Mouse (Mus musculus) heart, embryonic 16.5 days (tissue): ENCODE data around the gene Rnf38. TPM values are rescaled to one million over a fixed set of nuclear protein-coding genes. Genes with fewer than 3 reads are reported as not detected.

Experiments
- ATAC-seq: fragments of 200-750 bp; cut with Nextera tagmentation; replicated peaks from 2 replicates; pipeline ENCODE4 v1.8.0; 2017; ENCODE audit warnings: moderate number of reproducible peaks; ENCODE audit not compliant: insufficient read depth, low FRiP score; ENCODE audit errors: extremely low read depth
- H3K27ac ChIP-seq: fragments of 300-500 bp; sonication (generic); 2 replicates; pipeline ENCODE4 v1.5.1; 2014; ENCODE audit warnings: mild to moderate bottlenecking, low read length, control low read depth, moderate library complexity
- H3K27me3 ChIP-seq: fragments of 300-500 bp; sonication (generic); 2 replicates; pipeline ENCODE4 v1.6.1; 2014; ENCODE audit warnings: low read length, mixed read lengths; ENCODE audit not compliant: control insufficient read depth, insufficient read depth
- H3K36me3 ChIP-seq: fragments of 300-500 bp; sonication (generic); 2 replicates; pipeline ENCODE4 v1.6.1; 2014; ENCODE audit not compliant: control insufficient read depth, insufficient read depth
- H3K4me1 ChIP-seq: fragments of 300-500 bp; sonication (generic); 2 replicates; pipeline ENCODE4 v1.6.1; 2014; ENCODE audit warnings: low read length, mixed read lengths; ENCODE audit not compliant: control insufficient read depth, insufficient read depth
- H3K4me2 ChIP-seq: fragments of 300-500 bp; sonication (generic); 2 replicates; pipeline ENCODE4 v1.6.1; 2014; ENCODE audit warnings: low read depth, mild to moderate bottlenecking, control low read depth, low read length
- H3K4me3 ChIP-seq: fragments of 300-500 bp; sonication (generic); 2 replicates; pipeline ENCODE4 v1.5.1; 2014; ENCODE audit warnings: mild to moderate bottlenecking, control low read depth, low read length
- H3K9ac ChIP-seq: fragments of 300-500 bp; sonication (generic); 2 replicates; pipeline ENCODE4 v1.6.1; 2014; ENCODE audit warnings: low read length, control low read depth
- H3K9me3 ChIP-seq: fragments of 300-500 bp; sonication (generic); replicated peaks from 2 replicates; pipeline ENCODE4 v1.6.1; 2016; ENCODE audit warnings: low read length; ENCODE audit not compliant: control insufficient read depth
- WGBS: fragments of 180-500 bp; shearing (Covaris S2); extraction: QIAGEN DNeasy Blood & Tissue Kit; methylation state at CpG from one replicate; pipeline ENCODE4 v1.1.7; 2014; 5-methylcytosine and 5-hydroxymethylcytosine counted together
- polyA plus RNA-seq: library from polyadenylated mRNA; unstranded; fragments of >200 nt; fragmentation: Nextera tagmentation; extraction: Ambion mirVana; gene quantifications from 2 replicates; pipeline ENCODE4 v1.2.1, GENCODE M21; 2015

Gene Rnf38
- polyA plus RNA-seq, 1 experiment from 2014 or later = 15.5 TPM

GRCm38 (mm10) chr4:44183862-44184261, 49.7 kb downstream of the Rnf38 start:
- Histone ChIP-seq H3K4me2 (no peak overlapping the region), H3K9ac (no peak overlapping the region), H3K4me1 (no peaks in the 10 kb centered on the region), H3K4me3 (no peak overlapping the region), H3K27ac (no peak overlapping the region), H3K36me3 (no peaks in the 10 kb centered on the region), H3K9me3 (no peaks in the 10 kb centered on the region), H3K27me3 (no peaks in the 10 kb centered on the region)
- WGBS = 45% methylated on average over 1 of the region's 1 CpGs
- no peak for ATAC-seq

GRCm38 (mm10) chr4:44179748-44180147, 53.8 kb downstream of the Rnf38 start:
- Histone ChIP-seq H3K9me3 (no peaks in the 10 kb centered on the region), H3K4me1 (no peaks in the 10 kb centered on the region), H3K27me3 (no peaks in the 10 kb centered on the region), H3K9ac (no peak overlapping the region), H3K27ac (no peak overlapping the region), H3K4me2 (no peak overlapping the region), H3K4me3 (no peak overlapping the region), H3K36me3 (no peaks in the 10 kb centered on the region; the same call in 1 of the 2 replicates)
- WGBS = 67% methylated on average over 5 of the region's 5 CpGs
- ATAC-seq = no peak

GRCm38 (mm10) chr4:44173177-44173576, 60.4 kb downstream of the Rnf38 start:
- WGBS = 0% methylated on average over 1 of the region's 1 CpGs
- H3K4me3 ChIP-seq = no peak overlapping the region

DNA sequence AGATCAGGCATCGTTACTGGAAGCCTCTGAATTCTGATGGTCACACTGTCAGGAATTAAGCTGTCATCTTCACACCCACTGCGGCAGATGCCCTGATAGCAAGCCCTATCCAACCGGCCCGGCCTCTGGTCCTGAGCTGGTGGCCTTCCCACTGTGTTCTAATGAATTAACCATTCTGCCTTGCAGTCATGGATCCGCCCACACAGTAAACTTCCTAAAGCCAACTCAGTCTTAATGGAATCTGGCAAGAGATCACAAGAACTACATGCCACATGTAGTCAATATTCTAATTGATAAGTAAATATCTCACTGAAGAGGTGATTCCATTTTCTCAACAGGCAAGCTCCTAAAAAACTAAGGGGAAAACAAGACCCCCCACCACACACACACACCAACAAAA, 60.9 kb downstream of the Rnf38 start:
- Histone ChIP-seq H3K9me3 (no peaks in the 10 kb centered on the region), H3K27me3 (no peaks in the 10 kb centered on the region), H3K4me3 (no peak overlapping the region), H3K36me3 (no peaks in the 10 kb centered on the region; the same call in 1 of the 2 replicates), H3K9ac (no peak overlapping the region), H3K27ac (no peak overlapping the region), H3K4me1 (peaks cover 8% of the 10 kb centered on the region), H3K4me2 (no peak overlapping the region)
- WGBS = 56% methylated on average over 5 of the region's 5 CpGs
- ATAC-seq = no peak

More at GRCm38 (mm10) chr4:44173177-44173576, 60.4 kb downstream of the Rnf38 start:
- no peaks in the 10 kb centered on the region; the same call in 1 of the 2 replicates for H3K36me3 ChIP-seq
- ATAC-seq = no peak
- peaks cover 8% of the 10 kb centered on the region for H3K4me1 ChIP-seq
- H3K4me2 ChIP-seq = no peak overlapping the region
- no peaks in the 10 kb centered on the region for H3K9me3 ChIP-seq
- H3K27me3 ChIP-seq = no peaks in the 10 kb centered on the region
- no peak overlapping the region for H3K9ac ChIP-seq
- H3K27ac ChIP-seq = no peak overlapping the region

DNA sequence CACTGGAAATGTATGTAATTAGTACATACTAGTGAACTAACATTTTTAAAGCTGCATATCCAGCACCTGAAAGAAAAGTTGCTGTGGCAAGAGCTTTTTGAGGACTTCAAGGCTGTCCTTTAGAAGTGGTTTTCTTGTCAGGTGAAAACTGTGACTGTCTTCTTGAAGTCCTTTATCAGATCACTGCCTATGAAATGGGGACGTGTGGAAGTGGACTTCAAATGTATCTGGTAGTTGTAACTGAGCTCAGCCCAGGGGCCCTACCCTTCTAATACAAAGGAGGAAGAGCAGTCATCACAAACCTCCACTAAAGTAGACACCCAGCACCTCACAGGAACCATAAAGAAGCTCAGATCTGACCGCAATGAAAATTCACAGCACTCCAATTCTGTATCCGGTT, 63.7 kb downstream of the Rnf38 start:
- Histone ChIP-seq H3K4me3 (no peak overlapping the region), H3K9me3 (no peaks in the 10 kb centered on the region), H3K9ac (no peak overlapping the region), H3K4me2 (no peak overlapping the region), H3K4me1 (peaks cover 20% of the 10 kb centered on the region), H3K27ac (no peak overlapping the region), H3K27me3 (no peaks in the 10 kb centered on the region), H3K36me3 (no peaks in the 10 kb centered on the region)
- 70% methylated on average over 3 of the region's 3 CpGs for WGBS
- no peak for ATAC-seq

GRCm38 (mm10) chr4:44168816-44169215, 64.8 kb downstream of the Rnf38 start:
- Histone ChIP-seq H3K27me3 (no peaks in the 10 kb centered on the region), H3K9me3 (no peaks in the 10 kb centered on the region), H3K27ac (peak overlapping the region; percentile 76), H3K9ac (peak overlapping the region; percentile 50), H3K4me2 (peak overlapping the region; percentile 68), H3K36me3 (no peaks in the 10 kb centered on the region), H3K4me3 (peak overlapping the region; percentile 56), H3K4me1 (peaks cover 20% of the 10 kb centered on the region)
- no peak for ATAC-seq
- WGBS = 5% methylated on average over 7 of the region's 7 CpGs

- Histone ChIP-seq H3K9me3 (no peaks in the 10 kb centered on the region), H3K4me3 (peak overlapping the region; percentile 56), H3K4me2 (peak overlapping the region; percentile 68), H3K27me3 (no peaks in the 10 kb centered on the region), H3K9ac (peak overlapping the region; percentile 50), H3K4me1 (peaks cover 24% of the 10 kb centered on the region), H3K27ac (peak overlapping the region; percentile 76), H3K36me3 (no peaks in the 10 kb centered on the region)
- WGBS = under 1% methylated on average over 24 of the region's 34 CpGs
- ATAC-seq = peak; percentile 89
These were observed 65.3 kb downstream of the Rnf38 start for GRCm38 (mm10) chr4:44168231-44168647.

DNA sequence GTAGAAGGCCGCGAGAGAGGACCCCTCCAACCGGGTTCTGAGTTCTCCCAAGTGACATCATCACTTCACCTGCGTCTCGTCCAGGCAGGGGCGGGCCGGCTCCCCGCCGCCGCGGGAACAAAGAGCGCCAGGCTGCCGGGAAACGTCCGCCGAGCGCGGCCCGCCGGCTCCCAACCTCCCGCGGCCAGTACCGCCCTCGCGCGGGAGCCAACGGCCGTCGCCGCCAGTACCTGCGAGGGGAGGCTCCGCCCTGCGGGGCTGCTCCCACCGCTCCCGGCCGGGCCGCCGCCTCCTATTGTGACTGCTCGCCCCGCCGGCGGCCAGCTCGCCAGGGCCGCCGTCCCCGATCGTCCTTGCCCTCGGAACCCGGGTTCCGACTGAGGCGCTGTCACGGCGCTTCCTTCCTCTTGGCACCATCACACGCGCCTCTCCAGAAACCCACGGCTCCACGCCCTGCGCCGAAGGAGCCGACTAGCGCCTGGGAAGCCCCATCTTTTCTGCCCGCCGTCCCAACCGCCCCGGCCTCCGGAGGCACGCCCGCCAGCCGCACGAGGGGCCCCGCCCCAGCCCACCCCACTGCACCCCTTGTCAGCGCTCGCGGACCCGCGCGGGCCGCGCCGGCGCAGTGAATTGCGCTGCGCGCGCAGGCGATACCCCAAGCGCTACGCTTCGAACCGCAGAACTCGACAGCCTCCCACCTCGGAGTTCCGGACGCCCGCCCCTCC, 66.0 kb downstream of the Rnf38 start:
- peak; percentile 83 for ATAC-seq
- Histone ChIP-seq H3K9ac (peak overlapping the region; percentile 94), H3K27ac (peak overlapping the region; percentile 99), H3K36me3 (no peaks in the 10 kb centered on the region), H3K9me3 (no peaks in the 10 kb centered on the region), H3K27me3 (no peaks in the 10 kb centered on the region), H3K4me2 (peak overlapping the region; percentile 57), H3K4me3 (peak overlapping the region; percentile 92), H3K4me1 (peaks cover 24% of the 10 kb centered on the region)
- WGBS = under 1% methylated on average over 85 of the region's 95 CpGs

- H3K4me2 ChIP-seq = peak overlapping the region; percentile 57
- no peak for ATAC-seq
- WGBS = 4% methylated on average over 20 of the region's 20 CpGs
- H3K9ac ChIP-seq = peak overlapping the region; percentile 94
- peak overlapping the region; percentile 92 for H3K4me3 ChIP-seq
- no peaks in the 10 kb centered on the region for H3K36me3 ChIP-seq
- peaks cover 29% of the 10 kb centered on the region for H3K4me1 ChIP-seq
- no peaks in the 10 kb centered on the region for H3K27me3 ChIP-seq
- peak overlapping the region; percentile 99 for H3K27ac ChIP-seq
- H3K9me3 ChIP-seq = no peaks in the 10 kb centered on the region
These were observed 66.7 kb downstream of the Rnf38 start for GRCm38 (mm10) chr4:44166702-44167396.
